Mouse (Mus musculus): ENCODE measurements around the gene Wdr24.

Gene Wdr24

DNA sequence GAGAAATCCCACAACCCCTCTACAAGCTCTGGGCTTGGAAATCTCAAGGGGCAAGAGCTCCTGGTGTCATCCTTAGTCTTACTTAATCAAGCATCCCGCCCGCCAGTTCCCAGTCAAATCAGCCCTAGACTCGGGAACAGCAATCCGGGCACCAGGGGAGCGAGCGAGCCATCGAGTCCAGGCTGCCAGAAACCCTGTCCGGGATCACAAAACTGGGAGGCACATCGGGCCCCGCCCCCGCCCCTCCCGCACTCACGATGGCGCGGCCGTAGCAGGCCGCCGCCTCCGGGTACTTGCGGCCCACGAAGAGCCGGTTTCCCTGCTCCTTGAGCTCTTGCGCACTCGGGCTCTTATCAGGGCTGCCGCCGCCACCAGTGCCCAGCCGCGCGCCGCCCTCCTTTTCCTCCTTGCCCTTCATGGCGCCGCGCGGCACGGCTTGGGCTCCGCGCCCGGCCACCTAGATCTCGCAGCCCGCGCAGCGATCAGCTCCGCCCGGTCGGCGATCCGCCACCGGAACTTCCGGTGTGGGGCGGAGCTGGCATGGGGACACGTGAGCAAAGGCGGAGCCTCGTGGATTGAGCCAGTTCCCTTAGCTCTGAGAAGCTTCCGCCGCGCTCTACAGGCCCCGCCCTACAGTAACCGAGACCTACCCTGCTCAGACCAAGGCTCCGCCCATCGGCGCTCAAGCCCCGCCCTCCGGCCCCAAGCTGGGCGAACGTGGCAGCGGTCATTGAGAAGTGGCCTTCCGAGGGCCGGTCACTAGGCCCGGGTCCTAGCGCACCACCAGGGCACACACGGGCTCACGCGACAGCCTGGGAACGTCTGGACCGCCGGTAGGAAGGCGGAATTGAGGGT lies 9.2 kb downstream of the Wdr24 start:
- H3K27me3 ChIP-seq (ENCODE audit: insufficient read depth, low read length), result peaks cover 11% of the 10 kb centered on the region
- H3K36me3 ChIP-seq (ENCODE audit: insufficient read depth, low read length), result peaks cover 65% of the 10 kb centered on the region
- TF ChIP-seq CTCF (conservative IDR thresholded peaks at IDR 0.05; ENCODE audit: low read length) (no peak), NANOG (IDR thresholded peaks at IDR 0.05; ENCODE audit: borderline replicate concordance, low read length) (no peak), POU5F1 (IDR thresholded peaks at IDR 0.05; ENCODE audit: borderline replicate concordance, low read length) (no peak)
- H3K4me1 ChIP-seq (replicated peaks; ENCODE audit: low read depth, low read length), result peaks cover 85% of the 10 kb centered on the region
- peak overlapping the region; percentile 95 for H3K4me3 ChIP-seq (replicated peaks; ENCODE audit: low read length)
- no peaks in the 10 kb centered on the region for H3K9me3 ChIP-seq (ENCODE audit: low read length)

GRCm38 (mm10) chr17:25833291-25833663 lies 9.8 kb downstream of the Wdr24 start, which contains the start of gene Stub1:
Gene Stub1, minus strand, starts transcription at chr17:25833404.
- TF ChIP-seq POU5F1 (IDR thresholded peaks at IDR 0.05; ENCODE audit: borderline replicate concordance, low read length) (no peak), CTCF (conservative IDR thresholded peaks at IDR 0.05; ENCODE audit: low read length) (no peak), NANOG (IDR thresholded peaks at IDR 0.05; ENCODE audit: borderline replicate concordance, low read length) (no peak)
- peaks cover 11% of the 10 kb centered on the region for H3K27me3 ChIP-seq (ENCODE audit: insufficient read depth, low read length)
- peaks cover 83% of the 10 kb centered on the region for H3K4me1 ChIP-seq (replicated peaks; ENCODE audit: low read depth, low read length)
- peaks cover 65% of the 10 kb centered on the region for H3K36me3 ChIP-seq (ENCODE audit: insufficient read depth, low read length)
- H3K9me3 ChIP-seq (ENCODE audit: low read length), result no peaks in the 10 kb centered on the region
- peak within 1 kb of the TSS; percentile 95 for H3K4me3 ChIP-seq (replicated peaks; ENCODE audit: low read length)

DNA sequence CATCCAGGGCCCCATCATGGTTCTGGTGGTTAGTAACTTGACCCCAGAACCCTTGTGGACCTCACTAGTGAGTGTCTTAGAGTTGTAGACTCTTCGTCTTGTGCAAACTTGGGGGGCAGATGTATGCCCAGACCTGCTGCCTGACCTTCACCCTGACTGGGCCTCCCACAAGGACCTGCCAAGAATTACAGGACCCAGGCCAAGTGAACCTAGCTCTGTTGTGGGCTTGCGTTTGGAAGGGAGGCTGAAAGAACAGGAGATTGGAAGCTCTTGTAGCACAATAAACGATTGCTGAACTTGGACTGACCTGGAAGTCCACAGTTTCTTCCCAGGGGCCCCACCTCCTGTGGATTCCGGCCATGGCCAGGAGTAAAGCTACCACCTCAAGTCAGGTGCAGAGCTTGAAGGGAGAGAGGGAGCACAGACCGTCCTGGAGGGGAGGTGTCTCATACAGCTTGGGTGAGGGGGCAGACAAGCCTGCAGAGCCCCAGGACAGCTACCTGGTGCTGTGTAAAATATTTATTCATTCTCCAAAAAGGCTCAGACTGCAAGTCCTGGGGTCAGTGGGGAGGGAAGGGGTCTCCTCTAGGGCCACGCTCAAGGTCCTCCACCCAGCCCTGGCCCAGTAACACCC lies 10.7 kb downstream of the Wdr24 start:
- Histone ChIP-seq H3K36me3 (ENCODE audit: insufficient read depth, low read length) (peaks cover 71% of the 10 kb centered on the region), H3K9me3 (ENCODE audit: low read length) (no peaks in the 10 kb centered on the region), H3K4me3 (replicated peaks; ENCODE audit: low read length) (peak overlapping the region; percentile 95), H3K4me1 (replicated peaks; ENCODE audit: low read depth, low read length) (peaks cover 78% of the 10 kb centered on the region), H3K27me3 (ENCODE audit: insufficient read depth, low read length) (peaks cover 11% of the 10 kb centered on the region)
- TF ChIP-seq POU5F1 (IDR thresholded peaks at IDR 0.05; ENCODE audit: borderline replicate concordance, low read length) (no peak), CTCF (conservative IDR thresholded peaks at IDR 0.05; ENCODE audit: low read length) (no peak), NANOG (IDR thresholded peaks at IDR 0.05; ENCODE audit: borderline replicate concordance, low read length) (no peak)

GRCm38 (mm10) chr17:25834595-25835222 lies 11.3 kb downstream of the Wdr24 start:
- peaks cover 76% of the 10 kb centered on the region for H3K4me1 ChIP-seq (replicated peaks; ENCODE audit: low read depth, low read length)
- TF ChIP-seq NANOG (IDR thresholded peaks at IDR 0.05; ENCODE audit: borderline replicate concordance, low read length) (no peak), CTCF (conservative IDR thresholded peaks at IDR 0.05; ENCODE audit: low read length) (no peak), POU5F1 (IDR thresholded peaks at IDR 0.05; ENCODE audit: borderline replicate concordance, low read length) (no peak)
- peaks cover 11% of the 10 kb centered on the region for H3K27me3 ChIP-seq (ENCODE audit: insufficient read depth, low read length)
- peaks cover 73% of the 10 kb centered on the region for H3K36me3 ChIP-seq (ENCODE audit: insufficient read depth, low read length)
- peak overlapping the region; percentile 95 for H3K4me3 ChIP-seq (replicated peaks; ENCODE audit: low read length)
- no peaks in the 10 kb centered on the region for H3K9me3 ChIP-seq (ENCODE audit: low read length)

GRCm38 (mm10) chr17:25835301-25835700 lies 11.9 kb downstream of the Wdr24 start:
- Histone ChIP-seq H3K9me3 (ENCODE audit: low read length) (no peaks in the 10 kb centered on the region), H3K4me3 (replicated peaks; ENCODE audit: low read length) (peak overlapping the region; percentile 95; the same call in 1 of the 2 replicates), H3K36me3 (ENCODE audit: insufficient read depth, low read length) (peaks cover 73% of the 10 kb centered on the region), H3K4me1 (replicated peaks; ENCODE audit: low read depth, low read length) (peaks cover 70% of the 10 kb centered on the region), H3K27me3 (ENCODE audit: insufficient read depth, low read length) (peaks cover 11% of the 10 kb centered on the region)
- no peak for TF ChIP-seq CTCF (conservative IDR thresholded peaks at IDR 0.05; ENCODE audit: low read length)
- no peak for TF ChIP-seq POU5F1 (IDR thresholded peaks at IDR 0.05; ENCODE audit: borderline replicate concordance, low read length)
- no peak for TF ChIP-seq NANOG (IDR thresholded peaks at IDR 0.05; ENCODE audit: borderline replicate concordance, low read length)

DNA sequence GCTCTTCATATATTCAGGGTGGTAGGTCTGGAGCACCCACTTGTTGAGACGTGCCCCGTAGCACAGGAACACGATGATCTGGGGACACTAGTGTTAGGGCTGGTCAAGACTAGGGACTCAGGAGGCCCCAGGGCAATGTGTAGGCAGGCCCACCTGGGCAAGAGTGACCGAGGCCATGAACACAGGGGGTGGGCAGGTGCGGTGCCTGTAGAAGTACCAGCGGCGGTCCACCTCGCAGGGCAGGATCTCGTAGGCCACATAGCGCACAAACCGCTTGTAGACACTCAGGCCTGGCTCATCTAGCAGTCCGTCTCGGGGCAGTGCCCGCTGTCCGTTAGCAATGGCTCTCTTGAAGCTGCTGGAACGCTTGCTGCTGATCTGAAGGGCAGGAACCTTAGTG lies 12.4 kb downstream of the Wdr24 start:
- TF ChIP-seq POU5F1 (IDR thresholded peaks at IDR 0.05; ENCODE audit: borderline replicate concordance, low read length), result no peak
- H3K4me1 ChIP-seq (replicated peaks; ENCODE audit: low read depth, low read length), result peaks cover 65% of the 10 kb centered on the region
- peaks cover 73% of the 10 kb centered on the region for H3K36me3 ChIP-seq (ENCODE audit: insufficient read depth, low read length)
- H3K27me3 ChIP-seq (ENCODE audit: insufficient read depth, low read length), result peaks cover 11% of the 10 kb centered on the region
- H3K4me3 ChIP-seq (replicated peaks; ENCODE audit: low read length), result peak overlapping the region; percentile 72; the same call in 1 of the 2 replicates
- H3K9me3 ChIP-seq (ENCODE audit: low read length), result no peaks in the 10 kb centered on the region

DNA sequence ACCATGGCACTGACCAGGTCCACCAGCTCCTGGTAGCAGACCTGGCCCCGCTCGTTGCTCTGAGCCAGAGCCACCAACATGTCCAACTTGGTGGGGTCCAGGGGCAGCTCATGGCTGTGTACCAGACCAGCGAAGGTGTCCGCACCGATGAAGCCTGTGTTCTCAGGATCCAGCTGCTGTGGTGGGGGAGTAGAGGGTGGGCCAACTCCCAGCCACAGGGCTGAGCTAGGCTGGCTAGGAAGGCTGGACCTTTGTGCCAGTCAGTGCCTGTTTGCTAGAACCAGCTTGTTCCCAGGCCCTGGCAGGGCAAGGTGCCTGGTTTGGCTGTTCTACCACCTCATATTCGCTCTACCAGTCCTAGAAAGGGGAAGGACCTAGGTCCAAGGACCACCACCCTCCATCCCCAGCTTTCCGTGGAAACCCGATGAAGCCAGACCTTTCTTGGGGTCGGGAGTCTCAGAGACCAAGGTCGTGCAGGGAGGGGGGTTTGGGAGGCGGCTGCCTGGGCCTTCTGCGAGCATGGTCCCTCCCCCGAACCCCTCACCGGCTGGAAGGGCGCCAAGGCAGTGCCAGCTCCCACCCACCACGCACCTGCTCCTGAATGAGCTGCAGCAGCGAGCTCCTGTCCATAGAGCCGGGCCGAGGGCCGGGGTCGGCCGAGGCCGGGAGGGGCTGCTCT lies 13.1 kb downstream of the Wdr24 start:
- Histone ChIP-seq H3K9me3 (ENCODE audit: low read length) (no peaks in the 10 kb centered on the region), H3K4me1 (replicated peaks; ENCODE audit: low read depth, low read length) (peaks cover 60% of the 10 kb centered on the region), H3K4me3 (replicated peaks; ENCODE audit: low read length) (peak overlapping the region; percentile 72), H3K27me3 (ENCODE audit: insufficient read depth, low read length) (peaks cover 11% of the 10 kb centered on the region), H3K36me3 (ENCODE audit: insufficient read depth, low read length) (peaks cover 73% of the 10 kb centered on the region)
- TF ChIP-seq NANOG (IDR thresholded peaks at IDR 0.05; ENCODE audit: borderline replicate concordance, low read length) (no peak), CTCF (conservative IDR thresholded peaks at IDR 0.05; ENCODE audit: low read length) (no peak), POU5F1 (IDR thresholded peaks at IDR 0.05; ENCODE audit: borderline replicate concordance, low read length) (no peak)

GRCm38 (mm10) chr17:25837076-25837410 lies 13.6 kb downstream of the Wdr24 start, which contains the start of gene Rhbdl1:
Gene Rhbdl1, minus strand, starts transcription at chr17:25837295.
- Histone ChIP-seq H3K4me1 (replicated peaks; ENCODE audit: low read depth, low read length) (peaks cover 59% of the 10 kb centered on the region), H3K4me3 (replicated peaks; ENCODE audit: low read length) (peak within 1 kb of the TSS; percentile 72), H3K9me3 (ENCODE audit: low read length) (no peaks in the 10 kb centered on the region), H3K27me3 (ENCODE audit: insufficient read depth, low read length) (peaks cover 11% of the 10 kb centered on the region), H3K36me3 (ENCODE audit: insufficient read depth, low read length) (peaks cover 73% of the 10 kb centered on the region)
- no peak for TF ChIP-seq CTCF (conservative IDR thresholded peaks at IDR 0.05; ENCODE audit: low read length)
- no peak for TF ChIP-seq NANOG (IDR thresholded peaks at IDR 0.05; ENCODE audit: borderline replicate concordance, low read length)
- no peak for TF ChIP-seq POU5F1 (IDR thresholded peaks at IDR 0.05; ENCODE audit: borderline replicate concordance, low read length)

Measured in E14TG2a.4 (cell line).